Mouse (Mus musculus): ENCODE measurements around the gene Mt2. TPM values are rescaled to one million over a fixed set of nuclear protein-coding genes. Genes with fewer than 3 reads are reported as not detected.

Mt2 gene
- total and polyA plus RNA-seq, 2 experiments from 2014 or later: 110 to 202 TPM

DNA sequence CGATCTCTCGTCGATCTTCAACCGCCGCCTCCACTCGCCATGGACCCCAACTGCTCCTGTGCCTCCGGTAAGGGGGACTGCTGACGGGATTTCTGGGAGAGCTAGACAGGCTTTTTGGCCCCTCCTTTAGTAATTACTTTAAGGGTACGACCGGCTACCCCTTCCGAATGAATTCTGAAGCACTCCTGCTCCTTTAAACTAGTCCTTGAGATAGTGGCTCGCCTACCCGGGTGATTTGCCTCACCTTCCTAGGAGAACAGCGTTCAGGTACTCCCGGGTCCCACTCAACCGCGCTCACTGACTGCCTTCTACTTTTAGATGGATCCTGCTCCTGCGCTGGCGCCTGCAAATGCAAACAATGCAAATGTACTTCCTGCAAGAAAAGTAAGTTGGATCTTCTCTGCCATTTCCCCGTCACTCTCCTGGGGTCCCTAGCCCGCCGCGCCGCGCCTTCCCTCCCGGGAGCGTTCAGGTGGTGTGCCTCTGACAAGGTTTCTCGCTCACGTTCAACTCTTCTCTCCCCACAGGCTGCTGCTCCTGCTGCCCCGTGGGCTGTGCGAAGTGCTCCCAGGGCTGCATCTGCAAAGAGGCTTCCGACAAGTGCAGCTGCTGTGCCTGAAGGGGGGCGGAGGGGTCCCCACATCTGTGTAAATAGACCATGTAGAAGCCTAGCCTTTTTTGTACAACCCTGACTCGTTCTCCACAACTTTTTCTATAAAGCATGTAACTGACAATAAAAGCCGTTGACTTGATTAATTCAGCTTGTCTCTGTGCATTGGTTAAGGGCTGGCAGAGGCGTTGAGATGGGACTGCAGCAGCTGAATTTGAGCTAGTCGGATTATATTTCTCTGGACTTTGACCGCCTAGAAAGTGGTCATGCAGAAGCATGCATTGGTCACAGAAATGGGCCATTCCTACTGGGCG lies 607 bp downstream of the Mt2 start:
- 1% methylated on average over 39 of the region's 39 CpGs for WGBS
- H3K27me3 ChIP-seq (ENCODE audit: insufficient read depth, low read length): peaks cover 27% of the 10 kb centered on the region
- H3K9me3 ChIP-seq (ENCODE audit: low read length): no peaks in the 10 kb centered on the region
- no peaks in the 10 kb centered on the region for H3K36me3 ChIP-seq (ENCODE audit: insufficient read depth, low read length)
- no peaks in the 10 kb centered on the region; the same call in 1 of the 2 replicates for H3K4me1 ChIP-seq (ENCODE audit: insufficient read depth, low read length)
- H3K27ac ChIP-seq: peak overlapping the region; percentile 57
- DNase-seq (ENCODE audit: low spot score) (no peak), ATAC-seq (no peak)
- H3K4me2 ChIP-seq (ENCODE audit: low read depth, low read length): peak overlapping the region; percentile 89
- H3K4me3 ChIP-seq (ENCODE audit: low read length): peak overlapping the region; percentile 42
- no peak for TF ChIP-seq CTCF (IDR thresholded peaks at IDR 0.05; ENCODE audit: low read depth)
- H3K9ac ChIP-seq (replicated peaks; ENCODE audit: low read length): peak overlapping the region; percentile 49

- WGBS: 51% methylated on average over 11 of the region's 11 CpGs
- no peak overlapping the region for H3K27ac ChIP-seq
- peaks cover 27% of the 10 kb centered on the region for H3K27me3 ChIP-seq (ENCODE audit: insufficient read depth, low read length)
- no peaks in the 10 kb centered on the region; the same call in 1 of the 2 replicates for H3K4me1 ChIP-seq (ENCODE audit: insufficient read depth, low read length)
- no peaks in the 10 kb centered on the region for H3K9me3 ChIP-seq (ENCODE audit: low read length)
- DNase-seq (ENCODE audit: low spot score) (no peak), ATAC-seq (no peak)
- no peak overlapping the region for H3K4me3 ChIP-seq (ENCODE audit: low read length)
- no peaks in the 10 kb centered on the region for H3K36me3 ChIP-seq (ENCODE audit: insufficient read depth, low read length)
- H3K9ac ChIP-seq (replicated peaks; ENCODE audit: low read length): no peak overlapping the region
- peak; percentile 16 for TF ChIP-seq CTCF (IDR thresholded peaks at IDR 0.05; ENCODE audit: low read depth)
- peak overlapping the region; percentile 89 for H3K4me2 ChIP-seq (ENCODE audit: low read depth, low read length)
Measured at GRCm38 (mm10) chr8:94173848-94174403, 1.5 kb downstream of the Mt2 start.

DNA sequence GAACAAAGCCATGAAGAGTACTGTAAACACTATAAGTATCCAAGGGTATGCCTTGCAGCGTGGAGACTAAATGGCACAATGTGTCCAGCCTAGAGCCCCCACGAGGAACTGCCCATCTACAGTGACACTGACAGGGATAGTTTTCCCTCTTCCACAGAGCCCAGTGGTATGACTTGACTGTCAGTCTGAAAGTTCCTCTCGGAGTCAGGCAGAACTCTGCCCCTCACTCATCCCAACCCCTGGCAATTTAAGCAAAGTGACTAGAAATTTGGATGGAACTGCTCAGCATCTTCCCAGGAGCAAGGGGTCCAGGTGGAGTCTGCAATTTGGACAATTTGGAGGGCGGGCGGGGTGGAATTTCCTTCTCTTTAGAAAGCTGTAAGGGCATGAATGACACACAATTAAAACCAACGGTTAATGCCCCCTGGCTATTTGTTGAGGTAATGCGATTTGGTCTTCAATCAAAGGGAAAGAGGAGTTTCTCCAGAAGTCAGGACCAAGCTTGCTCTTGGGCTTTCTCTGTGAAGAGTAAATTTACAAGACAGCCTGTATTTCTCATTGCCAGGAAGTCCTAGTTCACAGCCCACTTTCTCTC lies 2.3 kb downstream of the Mt2 start:
- ATAC-seq (no peak), DNase-seq (ENCODE audit: low spot score) (no peak)

DNA sequence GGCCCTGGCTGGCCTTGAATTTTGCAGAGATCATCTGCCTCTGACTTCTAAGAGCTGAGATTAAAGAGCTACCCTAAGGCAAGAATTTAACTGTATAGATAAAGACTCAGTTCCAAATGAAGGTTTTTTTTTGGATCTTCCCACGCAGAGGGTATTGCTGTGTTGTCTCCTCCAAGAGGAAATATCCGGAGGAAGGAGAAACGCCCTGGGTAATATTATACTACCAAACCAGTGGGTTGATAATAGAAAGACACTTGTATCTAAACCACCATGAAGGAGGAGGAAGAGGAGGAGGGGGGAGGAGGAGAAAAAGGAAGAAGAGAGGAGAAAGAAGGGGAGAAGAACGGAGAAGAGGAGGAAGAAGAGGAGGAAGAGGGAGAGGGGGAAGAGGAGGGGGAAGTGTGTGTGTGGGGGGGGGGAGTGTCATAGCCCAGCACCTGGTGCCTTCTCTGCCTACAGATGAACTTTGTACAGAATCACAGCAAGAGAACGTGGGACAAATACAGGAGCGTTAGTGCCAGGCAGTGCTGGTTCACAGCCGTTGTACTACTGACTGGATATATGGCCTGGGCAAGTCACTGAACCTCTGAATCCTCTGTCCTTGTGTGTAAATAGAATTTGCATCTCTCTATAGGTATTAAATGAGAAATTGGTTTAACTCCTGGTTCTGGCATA lies 5.4 kb downstream of the Mt2 start:
- H3K4me1 ChIP-seq (ENCODE audit: insufficient read depth, low read length): peaks cover 2% of the 10 kb centered on the region

More for the DNA sequence above, 2.3 kb downstream of the Mt2 start:
- peaks cover 29% of the 10 kb centered on the region for H3K27me3 ChIP-seq (ENCODE audit: insufficient read depth, low read length)
- no peak overlapping the region for H3K9ac ChIP-seq (replicated peaks; ENCODE audit: low read length)
- TF ChIP-seq CTCF (IDR thresholded peaks at IDR 0.05; ENCODE audit: low read depth): no peak
- no peak overlapping the region for H3K4me3 ChIP-seq (ENCODE audit: low read length)
- H3K4me1 ChIP-seq (ENCODE audit: insufficient read depth, low read length): no peaks in the 10 kb centered on the region; the same call in 1 of the 2 replicates
- no peak overlapping the region for H3K4me2 ChIP-seq (ENCODE audit: low read depth, low read length)
- H3K36me3 ChIP-seq (ENCODE audit: insufficient read depth, low read length): no peaks in the 10 kb centered on the region
- H3K27ac ChIP-seq: no peak overlapping the region
- H3K9me3 ChIP-seq (ENCODE audit: low read length): no peaks in the 10 kb centered on the region
- 37% methylated on average over 7 of the region's 7 CpGs for WGBS

DNA sequence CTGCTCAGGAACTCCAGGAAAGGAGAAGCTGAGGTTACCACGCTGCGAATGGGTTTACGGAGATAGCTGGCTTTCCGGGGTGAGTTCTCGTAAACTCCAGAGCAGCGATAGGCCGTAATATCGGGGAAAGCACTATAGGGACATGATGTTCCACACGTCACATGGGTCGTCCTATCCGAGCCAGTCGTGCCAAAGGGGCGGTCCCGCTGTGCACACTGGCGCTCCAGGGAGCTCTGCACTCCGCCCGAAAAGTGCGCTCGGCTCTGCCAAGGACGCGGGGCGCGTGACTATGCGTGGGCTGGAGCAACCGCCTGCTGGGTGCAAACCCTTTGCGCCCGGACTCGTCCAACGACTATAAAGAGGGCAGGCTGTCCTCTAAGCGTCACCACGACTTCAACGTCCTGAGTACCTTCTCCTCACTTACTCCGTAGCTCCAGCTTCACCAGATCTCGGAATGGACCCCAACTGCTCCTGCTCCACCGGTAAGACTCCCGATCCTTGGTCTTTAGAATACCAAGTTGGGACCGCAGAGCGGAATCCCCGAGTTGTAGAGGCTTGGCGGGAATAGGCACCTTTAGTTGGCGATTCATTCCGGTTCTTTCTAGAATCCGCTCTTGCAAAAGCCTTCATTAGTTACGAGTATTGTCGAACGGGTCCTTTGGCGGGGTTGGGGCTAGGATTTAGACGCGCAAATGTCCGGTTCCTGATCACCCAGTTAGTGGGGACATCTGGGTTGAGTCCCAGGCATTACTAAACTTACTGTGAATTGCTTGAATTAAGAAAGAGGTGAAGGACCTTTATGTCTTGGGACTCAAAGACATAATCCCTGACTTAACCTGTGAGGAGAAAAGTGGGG lies 6.6 kb downstream of the Mt2 start, which contains the start of gene Mt1:
Gene Mt1 (plus strand): TSS at position 226 of the 856 bp plus-strand sequence.
- peaks cover 19% of the 10 kb centered on the region for H3K27me3 ChIP-seq (ENCODE audit: insufficient read depth, low read length)
- H3K4me3 ChIP-seq (ENCODE audit: low read length): peak within 1 kb of the TSS; percentile 49
- peak within 1 kb of the TSS; percentile 86 for H3K4me2 ChIP-seq (ENCODE audit: low read depth, low read length)
- peak within 1 kb of the TSS; percentile 72 for H3K27ac ChIP-seq
- DNase-seq (ENCODE audit: low spot score): peak; percentile 94
- no peaks in the 10 kb centered on the region for H3K9me3 ChIP-seq (ENCODE audit: low read length)
- no peaks in the 10 kb centered on the region for H3K36me3 ChIP-seq (ENCODE audit: insufficient read depth, low read length)
- no peak for TF ChIP-seq CTCF (IDR thresholded peaks at IDR 0.05; ENCODE audit: low read depth)
- ATAC-seq: peak; percentile 94
- H3K9ac ChIP-seq (replicated peaks; ENCODE audit: low read length): peak within 1 kb of the TSS; percentile 61
- under 1% methylated on average over 50 of the region's 50 CpGs for WGBS
- peaks cover 5% of the 10 kb centered on the region; the same call in 1 of the 2 replicates for H3K4me1 ChIP-seq (ENCODE audit: insufficient read depth, low read length)

More for the DNA sequence above, 5.4 kb downstream of the Mt2 start:
- no peak for DNase-seq (ENCODE audit: low spot score)
- Histone ChIP-seq H3K9me3 (ENCODE audit: low read length) (no peaks in the 10 kb centered on the region), H3K4me2 (ENCODE audit: low read depth, low read length) (no peak overlapping the region), H3K4me3 (ENCODE audit: low read length) (no peak overlapping the region), H3K36me3 (ENCODE audit: insufficient read depth, low read length) (no peaks in the 10 kb centered on the region), H3K9ac (replicated peaks; ENCODE audit: low read length) (no peak overlapping the region), H3K27me3 (ENCODE audit: insufficient read depth, low read length) (peaks cover 21% of the 10 kb centered on the region), H3K27ac (no peak overlapping the region)
- no peak for ATAC-seq
- TF ChIP-seq CTCF (IDR thresholded peaks at IDR 0.05; ENCODE audit: low read depth): no peak
- 74% methylated on average over 7 of the region's 7 CpGs for WGBS
